Mouse (Mus musculus) midbrain, embryonic 14.5 days (tissue): ENCODE results near the gene Arhgef19. TPM values are rescaled to one million over a fixed set of nuclear protein-coding genes. Genes with fewer than 3 reads are reported as not detected.

Source experiments
- ATAC-seq: fragments of 200-750 bp; cut with Nextera tagmentation; 2 replicates; pipeline ENCODE4 v1.8.0; 2017; ENCODE audit warnings: moderate number of reproducible peaks, moderate library complexity; ENCODE audit not compliant: low FRiP score, low TSS enrichment
- DNase-seq: peaks from one replicate; pipeline ENCODE4 v3.0.0-alpha.2; 2015
- H3K27ac ChIP-seq: fragments of 300-500 bp; sonication (generic); replicated peaks from 2 replicates; pipeline ENCODE4 v1.5.1; 2014; ENCODE audit warnings: mild to moderate bottlenecking, low read depth, low read length, moderate library complexity
- H3K27me3 ChIP-seq: fragments of 300-500 bp; sonication (generic); 2 replicates; pipeline ENCODE4 v1.6.1; 2014; ENCODE audit warnings: low read length, control low read depth, mixed read lengths; ENCODE audit not compliant: control insufficient read depth, insufficient read depth
- H3K36me3 ChIP-seq: fragments of 300-500 bp; sonication (generic); 2 replicates; pipeline ENCODE4 v1.6.1; 2014; ENCODE audit warnings: low read length, control low read depth; ENCODE audit not compliant: control insufficient read depth, insufficient read depth
- H3K4me1 ChIP-seq: fragments of 300-500 bp; sonication (generic); 2 replicates; pipeline ENCODE4 v1.6.1; 2014; ENCODE audit warnings: mild to moderate bottlenecking, antibody characterized with exemption, low read length, control low read depth; ENCODE audit not compliant: control insufficient read depth, insufficient read depth
- H3K4me2 ChIP-seq: fragments of 300-500 bp; sonication (generic); 2 replicates; pipeline ENCODE4 v1.6.1; 2014; ENCODE audit warnings: mild to moderate bottlenecking, low read length, moderate library complexity
- H3K4me3 ChIP-seq: fragments of 300-500 bp; sonication (generic); replicated peaks from 2 replicates; pipeline ENCODE4 v1.5.1; 2014; ENCODE audit warnings: low read depth, low read length
- H3K9ac ChIP-seq: fragments of 300-500 bp; sonication (generic); replicated peaks from 2 replicates; pipeline ENCODE4 v1.6.1; 2014; ENCODE audit warnings: mild to moderate bottlenecking, low read length, moderate library complexity
- H3K9me3 ChIP-seq: fragments of 300-500 bp; sonication (generic); 2 replicates; pipeline ENCODE4 v1.6.1; 2016; ENCODE audit warnings: low read length, control low read depth, mixed read lengths; ENCODE audit not compliant: control insufficient read depth
- WGBS: fragments of 180-500 bp; shearing (Covaris S2); extraction: QIAGEN DNeasy Blood & Tissue Kit; methylation state at CpG from one replicate; pipeline ENCODE4 v1.1.7; 2014; 5-methylcytosine and 5-hydroxymethylcytosine counted together
- polyA plus RNA-seq: library from polyadenylated mRNA; unstranded; fragments of >200 nt; fragmentation: Nextera tagmentation; extraction: Ambion mirVana; gene quantifications from 2 replicates; pipeline ENCODE4 v1.2.1, GENCODE M21; 2014

Arhgef19 gene
- polyA plus RNA-seq, 1 experiment from 2014 or later, result 0.89 TPM

DNA sequence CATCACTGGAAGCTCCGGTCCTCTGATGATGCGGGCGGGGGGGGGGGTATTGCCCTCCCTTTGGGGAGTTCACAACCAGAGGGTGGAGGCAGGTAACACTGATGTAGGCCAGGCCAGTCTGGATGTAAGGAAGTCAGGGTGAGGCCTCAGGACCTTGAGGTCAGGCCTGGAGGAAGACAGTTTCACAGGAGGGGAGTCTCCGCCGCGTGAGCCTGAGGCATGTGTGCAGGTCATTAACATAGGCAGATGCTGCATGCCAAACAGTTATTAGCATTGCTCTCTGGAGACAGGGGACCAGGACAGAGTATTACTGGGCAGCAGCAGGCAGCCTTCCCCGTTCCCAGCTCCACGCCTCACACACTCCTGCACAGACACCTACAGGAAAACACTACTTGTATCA is 48.9 kb downstream of the Arhgef19 start:
- peaks cover 35% of the 10 kb centered on the region for H3K4me1 ChIP-seq
- no peaks in the 10 kb centered on the region for H3K36me3 ChIP-seq
- H3K9me3 ChIP-seq, result no peaks in the 10 kb centered on the region
- peaks cover 7% of the 10 kb centered on the region for H3K27me3 ChIP-seq
- ATAC-seq (0 out of 2 replicates have a peak, but pooled peaks have one; percentile 15), DNase-seq (peak; percentile 64)
- H3K9ac ChIP-seq, result no peak overlapping the region
- no peak overlapping the region for H3K4me3 ChIP-seq
- no peak overlapping the region for H3K4me2 ChIP-seq
- H3K27ac ChIP-seq, result no peak overlapping the region
- 29% methylated on average over 8 of the region's 8 CpGs for WGBS

DNA sequence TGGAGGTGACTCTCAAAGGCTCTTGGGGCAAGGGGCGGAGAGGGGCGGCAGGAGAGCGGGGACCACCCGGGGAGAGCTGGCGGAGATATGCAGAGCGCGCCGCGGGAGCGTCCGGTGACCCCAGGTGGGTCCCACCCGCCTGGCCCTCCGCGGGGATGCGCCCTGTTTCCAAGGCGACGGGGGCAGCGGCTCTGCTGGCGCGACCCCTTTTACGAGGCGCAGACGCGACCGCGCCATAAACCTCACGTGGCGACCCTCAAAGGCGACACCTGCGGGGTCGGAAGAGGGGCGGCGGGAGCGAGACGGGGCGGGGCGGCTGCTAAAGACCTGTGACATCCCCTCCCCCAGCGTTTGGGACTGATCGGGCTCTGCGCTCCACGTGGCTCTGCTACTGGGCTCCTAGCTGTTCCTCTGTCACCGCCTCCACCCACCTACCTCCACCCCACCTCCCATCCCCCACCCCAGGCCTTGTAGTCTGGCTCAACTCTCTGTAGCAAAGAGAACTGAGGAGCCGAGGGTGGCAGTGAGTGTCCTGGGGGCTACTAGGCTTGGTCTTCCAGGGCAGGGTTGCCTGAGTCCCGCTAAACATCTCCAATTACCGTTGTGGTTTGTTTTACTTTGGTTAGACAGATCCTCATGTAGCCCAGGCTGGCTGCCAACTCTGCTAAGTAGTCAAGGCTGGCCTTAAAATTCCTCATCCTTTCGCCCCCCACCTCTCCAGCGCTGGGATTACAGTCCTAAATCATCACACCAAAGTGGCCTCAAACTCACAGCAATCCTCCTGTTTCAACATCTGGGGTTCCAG is 52.5 kb downstream of the Arhgef19 start:
- H3K9me3 ChIP-seq, result no peaks in the 10 kb centered on the region
- H3K4me1 ChIP-seq, result peaks cover 38% of the 10 kb centered on the region
- DNase-seq (peak; percentile 59), ATAC-seq (no peak)
- H3K36me3 ChIP-seq, result no peaks in the 10 kb centered on the region
- no peak overlapping the region for H3K27ac ChIP-seq
- peaks cover 6% of the 10 kb centered on the region for H3K27me3 ChIP-seq
- WGBS, result 2% methylated on average over 45 of the region's 47 CpGs
- peak overlapping the region; percentile 39 for H3K9ac ChIP-seq
- peak overlapping the region; percentile 33 for H3K4me3 ChIP-seq
- H3K4me2 ChIP-seq, result peak overlapping the region; percentile 78

DNA sequence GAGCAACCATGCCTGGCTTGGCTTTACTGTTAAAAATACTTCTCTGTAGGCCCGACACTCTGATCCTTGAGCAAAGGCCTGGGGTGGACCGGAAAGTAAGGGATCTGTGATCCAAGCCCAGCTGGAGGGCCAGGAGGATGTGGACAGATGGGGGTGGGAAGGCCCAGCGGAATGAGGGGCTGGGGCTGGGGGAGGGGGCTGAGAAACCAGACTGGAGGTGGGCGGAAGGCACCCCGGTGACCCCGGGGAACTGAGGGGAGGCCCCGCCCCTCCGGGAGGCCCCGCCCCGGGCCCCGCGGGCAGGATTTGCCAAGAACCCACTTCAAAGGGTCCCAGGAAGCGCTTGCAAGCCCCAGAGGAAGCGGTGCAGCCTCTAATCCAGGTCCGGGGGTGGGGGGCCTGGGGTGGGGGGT is 56.5 kb downstream of the Arhgef19 start:
- peaks cover 6% of the 10 kb centered on the region for H3K27me3 ChIP-seq
- H3K9me3 ChIP-seq, result no peaks in the 10 kb centered on the region
- WGBS, result 5% methylated on average over 15 of the region's 15 CpGs
- H3K27ac ChIP-seq, result 0 out of 2 replicates have a peak overlapping the region, but pooled peaks have one; percentile 13
- no peak overlapping the region; the same call in 1 of the 2 replicates for H3K9ac ChIP-seq
- ATAC-seq, result no peak
- H3K4me3 ChIP-seq, result no peak overlapping the region
- no peak overlapping the region for H3K4me2 ChIP-seq
- peak; percentile 60 for DNase-seq
- no peaks in the 10 kb centered on the region for H3K36me3 ChIP-seq
- peaks cover 20% of the 10 kb centered on the region for H3K4me1 ChIP-seq

DNA sequence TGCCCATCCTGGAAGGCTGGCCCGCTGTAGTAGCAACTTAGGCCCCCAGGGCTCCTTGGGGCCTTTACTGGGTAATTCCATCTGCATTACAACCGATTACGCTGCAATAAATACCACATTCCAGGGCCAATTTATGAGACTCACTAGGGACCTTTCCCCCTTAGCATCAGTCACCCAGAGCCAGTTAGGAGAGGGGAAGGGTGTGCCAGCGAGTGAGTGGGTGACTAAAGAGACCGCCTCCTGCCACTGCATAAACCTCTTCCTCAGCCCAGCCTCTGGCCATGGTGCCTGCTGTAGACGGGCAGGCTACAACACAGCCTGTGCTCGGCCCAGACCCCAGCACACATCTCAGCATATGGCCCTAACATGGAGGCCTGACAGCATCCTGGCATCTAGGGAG is 58.6 kb downstream of the Arhgef19 start:
- no peak overlapping the region for H3K4me3 ChIP-seq
- no peak overlapping the region for H3K4me2 ChIP-seq
- no peaks in the 10 kb centered on the region for H3K9me3 ChIP-seq
- DNase-seq (no peak), ATAC-seq (no peak)
- H3K4me1 ChIP-seq, result peaks cover 24% of the 10 kb centered on the region
- H3K36me3 ChIP-seq, result no peaks in the 10 kb centered on the region
- no peak overlapping the region for H3K9ac ChIP-seq
- peaks cover 18% of the 10 kb centered on the region for H3K27me3 ChIP-seq
- no peak overlapping the region for H3K27ac ChIP-seq
- WGBS, result 79% methylated on average over 7 of the region's 7 CpGs

DNA sequence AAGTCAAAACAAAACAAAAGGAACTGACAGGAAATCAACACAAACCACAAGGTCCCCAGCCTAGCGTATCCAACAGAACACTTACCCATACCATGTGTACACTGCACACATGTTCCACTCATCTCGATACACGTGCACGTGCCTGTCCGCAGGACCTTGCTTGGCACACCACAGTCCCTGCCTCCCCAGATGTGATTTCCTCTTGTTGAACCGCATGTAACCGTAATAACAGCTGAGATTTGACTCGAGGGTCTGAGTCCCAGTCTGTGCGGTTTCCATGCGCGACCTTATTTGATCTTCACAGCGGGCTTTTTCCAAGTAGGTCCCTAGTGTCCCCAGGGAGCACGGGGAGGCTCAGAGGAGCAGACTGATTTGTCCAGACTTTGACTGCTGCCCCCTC is 60.1 kb downstream of the Arhgef19 start:
- Histone ChIP-seq H3K27me3 (peaks cover 15% of the 10 kb centered on the region), H3K36me3 (no peaks in the 10 kb centered on the region), H3K9me3 (no peaks in the 10 kb centered on the region), H3K27ac (no peak overlapping the region), H3K4me3 (no peak overlapping the region), H3K4me1 (peaks cover 24% of the 10 kb centered on the region), H3K4me2 (no peak overlapping the region), H3K9ac (no peak overlapping the region)
- 65% methylated on average over 13 of the region's 13 CpGs for WGBS
- ATAC-seq (no peak), DNase-seq (no peak)

DNA sequence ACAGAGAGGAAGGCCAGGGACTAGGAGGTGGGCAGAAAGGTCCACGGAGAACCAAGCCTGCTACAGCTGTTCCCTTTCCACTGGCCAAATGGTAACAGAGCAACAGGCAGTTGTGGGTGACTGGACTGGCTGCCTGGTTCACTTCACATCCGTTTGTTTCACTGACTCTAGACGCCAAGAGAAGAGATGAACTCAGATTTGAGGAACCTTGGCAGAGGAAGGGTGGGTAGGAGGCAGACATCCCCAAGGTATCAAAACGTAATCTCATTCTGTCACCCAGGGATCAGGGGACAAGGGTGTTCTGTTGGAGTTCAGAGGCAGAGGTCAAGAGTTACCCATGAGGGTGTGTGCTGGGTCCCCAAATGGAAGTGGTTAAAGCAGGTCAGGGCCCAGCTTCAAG is 60.9 kb downstream of the Arhgef19 start:
- no peak for ATAC-seq
- Histone ChIP-seq H3K27me3 (peaks cover 15% of the 10 kb centered on the region; the same call in 1 of the 2 replicates), H3K9me3 (no peaks in the 10 kb centered on the region), H3K27ac (no peak overlapping the region), H3K4me1 (peaks cover 24% of the 10 kb centered on the region), H3K9ac (no peak overlapping the region), H3K36me3 (no peaks in the 10 kb centered on the region), H3K4me3 (no peak overlapping the region), H3K4me2 (no peak overlapping the region)
- no peak for DNase-seq
- WGBS, result 73% methylated on average over 4 of the region's 4 CpGs

DNA sequence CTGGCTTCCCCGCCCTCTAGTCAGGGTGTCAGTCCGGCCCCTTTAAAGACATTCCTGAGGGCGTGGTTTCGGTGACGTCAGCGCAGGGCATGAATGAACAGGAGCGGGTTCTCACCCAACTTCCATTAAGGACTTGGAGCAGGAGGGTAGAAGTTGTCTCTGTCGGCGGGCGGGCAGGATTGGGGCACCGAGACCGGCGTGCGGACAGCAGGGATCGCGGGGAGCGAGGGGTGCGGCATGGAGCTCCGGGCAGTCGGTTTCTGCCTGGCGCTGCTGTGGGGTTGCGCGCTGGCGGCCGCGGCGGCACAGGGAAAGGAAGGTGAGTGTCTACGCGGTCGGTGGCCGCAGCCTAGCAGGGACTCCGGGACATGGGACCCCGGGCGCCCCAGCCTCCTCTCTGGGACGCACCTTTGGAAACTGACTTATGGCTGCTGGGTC is 61.8 kb downstream of the Arhgef19 start, which contains the start of gene Epha2:
Gene Epha2, plus strand, starts transcription at position 125 of the 438 bp plus-strand sequence.
- Histone ChIP-seq H3K9ac (peak within 1 kb of the TSS; percentile 46), H3K27ac (no peak within 1 kb of the TSS), H3K4me2 (peak within 1 kb of the TSS; percentile 95), H3K9me3 (no peaks in the 10 kb centered on the region), H3K4me1 (peaks cover 21% of the 10 kb centered on the region), H3K36me3 (no peaks in the 10 kb centered on the region), H3K27me3 (peaks cover 15% of the 10 kb centered on the region; the same call in 1 of the 2 replicates), H3K4me3 (peak within 1 kb of the TSS; percentile 42)
- DNase-seq (peak; percentile 89), ATAC-seq (peak; percentile 56; the same call in 1 of the 2 replicates)
- WGBS, result under 1% methylated on average over 35 of the region's 35 CpGs

DNA sequence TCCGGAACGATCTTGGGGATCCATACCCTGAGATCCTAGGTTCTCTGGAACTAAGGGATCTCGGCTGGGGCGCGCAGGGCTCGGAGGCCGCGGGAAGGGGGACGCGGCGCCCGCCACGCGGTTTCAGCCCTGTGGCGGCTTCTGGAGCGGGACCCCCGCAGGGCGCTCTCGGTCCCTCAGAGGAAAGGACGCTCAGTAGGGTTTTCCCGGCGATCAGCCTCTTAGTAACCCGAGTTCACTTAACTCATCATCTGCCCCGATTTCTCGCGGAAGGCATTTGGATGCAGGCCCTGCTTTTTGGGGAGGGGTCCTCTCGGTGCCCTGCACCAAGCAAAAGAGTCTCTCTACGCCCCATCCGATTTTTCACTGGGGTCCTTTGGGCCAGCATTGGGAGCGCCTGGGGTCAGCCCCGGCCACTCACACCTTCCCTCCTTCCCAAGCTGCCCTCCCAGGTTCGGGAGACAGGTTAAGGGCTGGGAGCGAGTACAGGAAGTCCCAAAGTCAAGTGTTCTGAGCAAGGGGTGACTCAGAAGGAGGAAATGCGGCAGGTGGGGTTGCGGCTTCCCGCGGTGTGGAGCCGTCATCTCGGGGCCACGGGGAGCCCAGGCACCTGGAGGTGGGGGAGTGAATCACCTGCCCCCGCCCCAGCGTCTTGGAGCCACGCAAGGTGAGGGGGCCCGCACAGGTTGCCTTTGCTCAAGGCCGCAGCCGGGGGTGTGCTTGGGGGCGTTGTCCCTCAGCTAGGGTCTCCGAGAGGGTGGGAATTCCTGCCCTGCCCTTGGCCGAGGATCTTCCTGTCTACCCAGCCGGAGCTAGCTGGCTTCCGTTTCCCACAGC is 62.5 kb downstream of the Arhgef19 start:
- DNase-seq, result peak; percentile 45
- no peak for ATAC-seq

More for the DNA sequence above, 62.5 kb downstream of the Arhgef19 start:
- Histone ChIP-seq H3K9ac (peak overlapping the region; percentile 46), H3K36me3 (no peaks in the 10 kb centered on the region), H3K27me3 (peaks cover 15% of the 10 kb centered on the region; the same call in 1 of the 2 replicates), H3K4me3 (peak overlapping the region; percentile 42), H3K4me1 (peaks cover 22% of the 10 kb centered on the region), H3K4me2 (peak overlapping the region; percentile 95), H3K9me3 (no peaks in the 10 kb centered on the region), H3K27ac (no peak overlapping the region)
- WGBS, result under 1% methylated on average over 51 of the region's 51 CpGs
